Mouse (Mus musculus): ENCODE measurements at regions not wholly inside any gene's neighbourhood (a gene's known extent, or its start where the extent isn't known, plus 50 kb on each side); places are given as distances from the start of the nearest gene placed in this dataset.
A peak's percentile ranks its signal among the peaks of the same experiment; 100 is the strongest.

DNA sequence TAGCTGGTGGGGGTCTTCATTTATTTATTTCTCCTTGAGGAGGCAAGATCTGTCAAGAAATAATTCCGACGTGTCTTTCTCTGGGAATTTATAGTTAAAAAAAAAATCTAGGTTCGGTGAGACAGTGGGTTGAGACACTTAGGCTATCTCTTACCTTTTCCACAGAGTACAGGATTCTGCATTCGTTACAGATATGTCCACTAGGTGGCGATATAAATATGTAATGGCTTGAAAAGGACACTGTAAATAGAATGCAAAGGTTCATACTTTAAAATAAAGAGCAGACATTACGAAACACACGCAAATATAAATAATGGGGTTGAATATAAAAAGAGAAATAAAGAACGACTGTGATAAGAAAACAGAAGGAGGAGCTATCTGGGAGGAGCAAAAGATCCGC, 517.5 kb downstream of the Cps1 start:
- H3K4me3 ChIP-seq (ENCODE audit: low read depth, low read length): no peak overlapping the region
- H3K27me3 ChIP-seq (replicated peaks; ENCODE audit: control insufficient read depth, insufficient read depth, low read length): no peaks in the 10 kb centered on the region
- no peak overlapping the region for H3K27ac ChIP-seq (ENCODE audit: low read depth, low read length)
- no peaks in the 10 kb centered on the region for H3K36me3 ChIP-seq (ENCODE audit: control insufficient read depth, insufficient read depth)
- 20% methylated on average over 9 of the region's 9 CpGs for WGBS
- TF ChIP-seq CTCF (IDR thresholded peaks at IDR 0.05; ENCODE audit: low read depth): peak; percentile 75
- H3K4me2 ChIP-seq (replicated peaks; ENCODE audit: low read depth): no peak overlapping the region
- no peaks in the 10 kb centered on the region for H3K9me3 ChIP-seq (ENCODE audit: control insufficient read depth)
- no peaks in the 10 kb centered on the region for H3K4me1 ChIP-seq (replicated peaks; ENCODE audit: control insufficient read depth, insufficient read depth, low read length)
- H3K9ac ChIP-seq (ENCODE audit: low read depth, low read length): no peak overlapping the region
- ATAC-seq: no peak

DNA sequence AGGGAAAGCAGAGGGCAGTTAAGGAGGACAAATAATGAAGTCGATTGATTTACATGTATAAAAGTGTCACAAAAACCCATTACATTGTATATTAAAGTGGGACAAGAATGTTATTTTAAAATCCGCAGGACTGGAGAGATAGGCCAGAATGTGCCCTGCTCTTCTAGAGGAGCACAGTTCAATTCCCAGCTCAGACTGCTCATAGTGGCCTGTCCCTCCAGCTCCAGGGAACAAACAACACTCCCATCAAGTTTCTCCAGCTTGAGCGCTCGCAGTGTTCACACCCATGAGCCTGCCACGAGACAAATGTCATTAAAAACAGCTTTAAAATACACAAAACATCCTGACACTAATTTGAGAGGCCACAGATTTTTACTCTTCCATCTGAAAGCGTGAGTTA, 517.9 kb downstream of the Cps1 start:
- Histone ChIP-seq H3K36me3 (ENCODE audit: control insufficient read depth, insufficient read depth) (no peaks in the 10 kb centered on the region), H3K4me2 (replicated peaks; ENCODE audit: low read depth) (no peak overlapping the region), H3K27ac (ENCODE audit: low read depth, low read length) (no peak overlapping the region), H3K4me1 (replicated peaks; ENCODE audit: control insufficient read depth, insufficient read depth, low read length) (no peaks in the 10 kb centered on the region), H3K4me3 (ENCODE audit: low read depth, low read length) (no peak overlapping the region), H3K9ac (ENCODE audit: low read depth, low read length) (no peak overlapping the region), H3K9me3 (ENCODE audit: control insufficient read depth) (no peaks in the 10 kb centered on the region), H3K27me3 (replicated peaks; ENCODE audit: control insufficient read depth, insufficient read depth, low read length) (no peaks in the 10 kb centered on the region)
- ATAC-seq: no peak
- 49% methylated on average over 6 of the region's 6 CpGs for WGBS
- no peak for TF ChIP-seq CTCF (IDR thresholded peaks at IDR 0.05; ENCODE audit: low read depth)

DNA sequence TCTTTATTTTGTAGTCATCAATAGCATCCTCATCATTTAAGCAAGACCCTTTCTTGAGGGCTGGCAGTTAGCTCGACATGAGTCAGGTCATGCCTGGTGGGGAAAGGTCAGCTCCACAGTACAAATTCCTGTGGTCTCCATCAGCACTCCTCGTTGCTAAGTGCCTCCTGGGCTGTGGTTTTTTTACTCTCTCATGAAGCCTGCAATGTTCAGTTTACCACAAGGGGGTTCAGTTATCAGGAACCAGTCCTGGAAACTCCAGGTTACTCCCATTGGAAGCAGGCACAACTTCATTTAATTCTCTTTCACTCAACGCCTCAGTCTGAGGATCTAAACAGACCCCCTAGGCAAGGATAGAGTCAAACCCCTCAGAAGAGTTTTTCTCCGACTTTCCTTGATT, 520.8 kb downstream of the Cps1 start:
- no peak overlapping the region for H3K4me2 ChIP-seq (replicated peaks; ENCODE audit: low read depth)
- no peaks in the 10 kb centered on the region for H3K27me3 ChIP-seq (replicated peaks; ENCODE audit: control insufficient read depth, insufficient read depth, low read length)
- H3K36me3 ChIP-seq (ENCODE audit: control insufficient read depth, insufficient read depth): no peaks in the 10 kb centered on the region
- no peak overlapping the region for H3K27ac ChIP-seq (ENCODE audit: low read depth, low read length)
- WGBS: 49% methylated on average over 4 of the region's 4 CpGs
- H3K4me3 ChIP-seq (ENCODE audit: low read depth, low read length): no peak overlapping the region
- H3K4me1 ChIP-seq (replicated peaks; ENCODE audit: control insufficient read depth, insufficient read depth, low read length): no peaks in the 10 kb centered on the region
- H3K9ac ChIP-seq (ENCODE audit: low read depth, low read length): no peak overlapping the region
- no peak for TF ChIP-seq CTCF (IDR thresholded peaks at IDR 0.05; ENCODE audit: low read depth)
- ATAC-seq: no peak
- H3K9me3 ChIP-seq (ENCODE audit: control insufficient read depth): no peaks in the 10 kb centered on the region

Data from intestine, postnatal 0 days (tissue).